Mouse (Mus musculus): ENCODE measurements at regions not wholly inside any gene's neighbourhood (a gene's known extent, or its start where the extent isn't known, plus 50 kb on each side); places are given as distances from the start of the nearest gene placed in this dataset.
"Not testable (repeated sequence)": the region's sequence is repeated elsewhere in the genome, so short reads cannot be mapped to it uniquely, and the experiment has no call there.

- WGBS (ENCODE audit: insufficient replicate concordance): 36% methylated on average over 8 of the region's 8 CpGs
Observed at GRCm38 (mm10) chrX:159055689-159056461, 154.2 kb upstream of the Rps6ka3 start.

GRCm38 (mm10) chrX:159056462-159056805, 153.7 kb upstream of the Rps6ka3 start:
- no peak for ATAC-seq (ENCODE audit: low read depth)
- Histone ChIP-seq H3K4me1 (ENCODE audit: control insufficient read depth, low read depth, low read length) (no peaks in the 10 kb centered on the region), H3K4me3 (ENCODE audit: low read depth, low read length) (no peak overlapping the region), H3K36me3 (ENCODE audit: control insufficient read depth, insufficient read depth) (no peaks in the 10 kb centered on the region), H3K27me3 (ENCODE audit: control insufficient read depth, insufficient read depth, low read depth, low read length) (no peaks in the 10 kb centered on the region), H3K9ac (ENCODE audit: low read depth, low read length) (no peak overlapping the region), H3K4me2 (ENCODE audit: low read depth, low read length) (no peak overlapping the region), H3K9me3 (replicated peaks; ENCODE audit: control insufficient read depth, low read length) (no peaks in the 10 kb centered on the region), H3K27ac (ENCODE audit: low read length) (no peak overlapping the region)

More at GRCm38 (mm10) chrX:159055689-159056461, 154.2 kb upstream of the Rps6ka3 start:
- no peak for ATAC-seq (ENCODE audit: low read depth)
- no peak overlapping the region for H3K4me3 ChIP-seq (ENCODE audit: low read depth, low read length)
- H3K36me3 ChIP-seq (ENCODE audit: control insufficient read depth, insufficient read depth): no peaks in the 10 kb centered on the region
- no peak overlapping the region for H3K4me2 ChIP-seq (ENCODE audit: low read depth, low read length)
- H3K27ac ChIP-seq (ENCODE audit: low read length): no peak overlapping the region
- no peak overlapping the region for H3K9ac ChIP-seq (ENCODE audit: low read depth, low read length)
- H3K9me3 ChIP-seq (replicated peaks; ENCODE audit: control insufficient read depth, low read length): no peaks in the 10 kb centered on the region
- no peaks in the 10 kb centered on the region for H3K27me3 ChIP-seq (ENCODE audit: control insufficient read depth, insufficient read depth, low read depth, low read length)
- no peaks in the 10 kb centered on the region for H3K4me1 ChIP-seq (ENCODE audit: control insufficient read depth, low read depth, low read length)

- no peak overlapping the region for H3K4me3 ChIP-seq (ENCODE audit: low read depth, low read length)
- no peaks in the 10 kb centered on the region for H3K4me1 ChIP-seq (ENCODE audit: control insufficient read depth, low read depth, low read length)
- H3K27ac ChIP-seq (ENCODE audit: low read length): no peak overlapping the region
- H3K9me3 ChIP-seq (replicated peaks; ENCODE audit: control insufficient read depth, low read length): no peaks in the 10 kb centered on the region
- ATAC-seq (ENCODE audit: low read depth): no peak
- no peaks in the 10 kb centered on the region for H3K36me3 ChIP-seq (ENCODE audit: control insufficient read depth, insufficient read depth)
- H3K4me2 ChIP-seq (ENCODE audit: low read depth, low read length): no peak overlapping the region
- no peaks in the 10 kb centered on the region for H3K27me3 ChIP-seq (ENCODE audit: control insufficient read depth, insufficient read depth, low read depth, low read length)
- H3K9ac ChIP-seq (ENCODE audit: low read depth, low read length): no peak overlapping the region
Observed at GRCm38 (mm10) chrX:159058931-159059330, 151.2 kb upstream of the Rps6ka3 start.

- no peak overlapping the region for H3K4me3 ChIP-seq (ENCODE audit: low read depth, low read length)
- H3K27ac ChIP-seq (ENCODE audit: low read length): no peak overlapping the region
- no peaks in the 10 kb centered on the region for H3K9me3 ChIP-seq (replicated peaks; ENCODE audit: control insufficient read depth, low read length)
- ATAC-seq (ENCODE audit: low read depth): no peak
- no peaks in the 10 kb centered on the region for H3K4me1 ChIP-seq (ENCODE audit: control insufficient read depth, low read depth, low read length)
- H3K36me3 ChIP-seq (ENCODE audit: control insufficient read depth, insufficient read depth): no peaks in the 10 kb centered on the region
- no peaks in the 10 kb centered on the region for H3K27me3 ChIP-seq (ENCODE audit: control insufficient read depth, insufficient read depth, low read depth, low read length)
- no peak overlapping the region for H3K9ac ChIP-seq (ENCODE audit: low read depth, low read length)
- no peak overlapping the region for H3K4me2 ChIP-seq (ENCODE audit: low read depth, low read length)
Observed at GRCm38 (mm10) chrX:159061322-159061721, 148.8 kb upstream of the Rps6ka3 start.

DNA sequence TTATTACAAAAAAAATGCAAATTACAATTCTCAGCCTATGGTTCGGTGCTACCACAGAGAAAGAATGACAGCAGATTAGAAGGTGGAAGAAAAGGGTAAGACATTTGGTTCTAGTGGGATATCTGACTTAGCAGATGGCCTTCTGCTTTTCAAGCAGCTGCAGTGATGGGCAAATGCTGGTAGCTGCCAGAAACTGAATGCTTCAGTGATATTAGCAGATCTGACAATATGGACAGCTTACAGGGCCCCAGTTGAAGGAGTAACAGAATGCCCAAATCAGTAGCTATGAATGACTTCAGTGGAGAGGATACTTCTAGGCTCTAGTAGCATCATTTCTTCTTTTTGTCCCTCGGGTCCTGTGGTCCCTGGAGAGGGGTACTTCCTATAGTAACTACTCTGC, 143.9 kb upstream of the Rps6ka3 start:
- no peaks in the 10 kb centered on the region for H3K9me3 ChIP-seq (replicated peaks; ENCODE audit: control insufficient read depth, low read length)
- no peak overlapping the region for H3K4me3 ChIP-seq (ENCODE audit: low read depth, low read length)
- no peak overlapping the region for H3K4me2 ChIP-seq (ENCODE audit: low read depth, low read length)
- no peak overlapping the region for H3K9ac ChIP-seq (ENCODE audit: low read depth, low read length)
- no peaks in the 10 kb centered on the region for H3K27me3 ChIP-seq (ENCODE audit: control insufficient read depth, insufficient read depth, low read depth, low read length)
- WGBS (ENCODE audit: insufficient replicate concordance): 38% methylated on average over 2 of the region's 2 CpGs
- H3K36me3 ChIP-seq (ENCODE audit: control insufficient read depth, insufficient read depth): no peaks in the 10 kb centered on the region
- no peak overlapping the region for H3K27ac ChIP-seq (ENCODE audit: low read length)
- no peak for ATAC-seq (ENCODE audit: low read depth)
- no peaks in the 10 kb centered on the region for H3K4me1 ChIP-seq (ENCODE audit: control insufficient read depth, low read depth, low read length)

GRCm38 (mm10) chrX:159072647-159073046, 137.5 kb upstream of the Rps6ka3 start:
- ATAC-seq (ENCODE audit: low read depth): no peak
- WGBS (ENCODE audit: insufficient replicate concordance): 58% methylated on average over 3 of the region's 3 CpGs
- no peak overlapping the region for H3K4me2 ChIP-seq (ENCODE audit: low read depth, low read length)

GRCm38 (mm10) chrX:159073533-159073932, 136.6 kb upstream of the Rps6ka3 start:
- H3K9ac ChIP-seq (ENCODE audit: low read depth, low read length): no peak overlapping the region
- no peak overlapping the region for H3K4me3 ChIP-seq (ENCODE audit: low read depth, low read length)
- H3K27me3 ChIP-seq (ENCODE audit: control insufficient read depth, insufficient read depth, low read depth, low read length): no peaks in the 10 kb centered on the region
- ATAC-seq (ENCODE audit: low read depth): no peak
- H3K4me1 ChIP-seq (ENCODE audit: control insufficient read depth, low read depth, low read length): no peaks in the 10 kb centered on the region
- H3K9me3 ChIP-seq (replicated peaks; ENCODE audit: control insufficient read depth, low read length): no peaks in the 10 kb centered on the region
- no peak overlapping the region for H3K27ac ChIP-seq (ENCODE audit: low read length)
- no peaks in the 10 kb centered on the region for H3K36me3 ChIP-seq (ENCODE audit: control insufficient read depth, insufficient read depth)
- no peak overlapping the region for H3K4me2 ChIP-seq (ENCODE audit: low read depth, low read length)

More at GRCm38 (mm10) chrX:159072647-159073046, 137.5 kb upstream of the Rps6ka3 start:
- Histone ChIP-seq H3K9me3 (replicated peaks; ENCODE audit: control insufficient read depth, low read length) (no peaks in the 10 kb centered on the region), H3K27me3 (ENCODE audit: control insufficient read depth, insufficient read depth, low read depth, low read length) (no peaks in the 10 kb centered on the region), H3K4me3 (ENCODE audit: low read depth, low read length) (no peak overlapping the region), H3K27ac (ENCODE audit: low read length) (no peak overlapping the region), H3K4me1 (ENCODE audit: control insufficient read depth, low read depth, low read length) (no peaks in the 10 kb centered on the region), H3K36me3 (ENCODE audit: control insufficient read depth, insufficient read depth) (no peaks in the 10 kb centered on the region), H3K9ac (ENCODE audit: low read depth, low read length) (no peak overlapping the region)

- Histone ChIP-seq H3K9me3 (replicated peaks; ENCODE audit: control insufficient read depth, low read length) (no peaks in the 10 kb centered on the region), H3K4me2 (ENCODE audit: low read depth, low read length) (no peak overlapping the region), H3K27ac (ENCODE audit: low read length) (no peak overlapping the region), H3K27me3 (ENCODE audit: control insufficient read depth, insufficient read depth, low read depth, low read length) (no peaks in the 10 kb centered on the region), H3K9ac (ENCODE audit: low read depth, low read length) (no peak overlapping the region), H3K4me1 (ENCODE audit: control insufficient read depth, low read depth, low read length) (no peaks in the 10 kb centered on the region), H3K36me3 (ENCODE audit: control insufficient read depth, insufficient read depth) (no peaks in the 10 kb centered on the region), H3K4me3 (ENCODE audit: low read depth, low read length) (no peak overlapping the region)
- WGBS (ENCODE audit: insufficient replicate concordance): 22% methylated on average over 2 of the region's 2 CpGs
- ATAC-seq (ENCODE audit: low read depth): no peak
Observed at GRCm38 (mm10) chrX:159080508-159080907, 129.6 kb upstream of the Rps6ka3 start.

DNA sequence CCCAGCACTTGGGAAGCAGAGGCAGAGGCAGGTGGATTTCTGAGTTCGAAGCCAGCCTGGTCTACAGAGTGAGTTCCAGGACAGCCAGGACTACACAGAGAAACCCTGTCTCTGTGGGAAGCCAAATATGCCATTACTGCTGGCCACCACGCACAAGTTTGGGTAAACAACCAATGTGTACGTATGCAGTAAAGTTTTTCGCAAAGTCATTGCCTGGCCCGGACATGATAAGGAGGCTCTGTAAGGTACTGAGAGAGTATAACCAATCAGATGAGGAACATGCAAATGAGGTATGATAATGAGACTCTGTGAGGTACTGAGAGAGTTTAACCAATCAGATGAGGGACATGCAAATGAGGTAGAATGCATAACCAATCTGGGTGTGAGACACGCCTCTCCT, 99.5 kb upstream of the Rps6ka3 start:
- H3K4me2 ChIP-seq (ENCODE audit: low read depth, low read length); H3K9ac ChIP-seq (ENCODE audit: low read depth, low read length); H3K36me3 ChIP-seq (ENCODE audit: control insufficient read depth, insufficient read depth); H3K4me1 ChIP-seq (ENCODE audit: control insufficient read depth, low read depth, low read length); H3K27ac ChIP-seq (ENCODE audit: low read length); H3K4me3 ChIP-seq (ENCODE audit: low read depth, low read length); H3K27me3 ChIP-seq (ENCODE audit: control insufficient read depth, insufficient read depth, low read depth, low read length); H3K9me3 ChIP-seq (replicated peaks; ENCODE audit: control insufficient read depth, low read length): not testable (repeated sequence)
- peak; percentile 47; the same call in 1 of the 2 replicates for ATAC-seq (ENCODE audit: low read depth)
- 59% methylated on average over 6 of the region's 6 CpGs for WGBS (ENCODE audit: insufficient replicate concordance)

Data from liver, embryonic 16.5 days (tissue).